Comparison of ENCODE assay signal across 31 mouse cellular contexts in genomic region chr11:108983409-108984064, GRCm38 (mm10).
DNase-seq lines count a peak whose midpoint lies in the region; ATAC-seq and TF ChIP-seq lines count a peak whose summit lies in the region.
"Had no signal": no experiment of that assay in that cellular context is flagged by ENCODE, and none has a peak within 500 bp of the region (broad histone marks: within the 10 kb centered on the region; RNA-seq: fewer than 3 reads in every experiment).

No protein-coding gene starts in this region.

- no peaks in the 10 kb centered on the region for H3K9me3 ChIP-seq in forebrain, postnatal 0 days (ENCODE audit: low read length)
- no peaks in the 10 kb centered on the region for H3K9me3 ChIP-seq in forebrain, embryonic 15.5 days
- H3K9me3 ChIP-seq: forebrain, embryonic 12.5 days; heart, embryonic 10.5 days; heart, embryonic 15.5 days; hindbrain, embryonic 12.5 days; midbrain, embryonic 13.5 days; neural tube, embryonic 15.5 days had no signal

- no peak overlapping the region for H3K27ac ChIP-seq in forebrain, postnatal 0 days (ENCODE audit: low read depth, low read length)
- H3K27ac ChIP-seq in forebrain, embryonic 15.5 days (replicated peaks) = no peak overlapping the region
- H3K27ac ChIP-seq in left cerebral cortex, adult 2 months = peak overlapping the region; percentile 38
- H3K27ac ChIP-seq: forebrain, embryonic 12.5 days; heart, embryonic 10.5 days; heart, embryonic 15.5 days; hindbrain, embryonic 12.5 days; kidney, postnatal 0 days; liver, embryonic 14.5 days; macrophage; midbrain, embryonic 13.5 days; neural tube, embryonic 15.5 days; stomach, postnatal 0 days had no signal

- H3K4me2 ChIP-seq in forebrain, postnatal 0 days (ENCODE audit: low read depth) = no peak overlapping the region
- H3K4me2 ChIP-seq in forebrain, embryonic 15.5 days (replicated peaks) = no peak overlapping the region
- H3K4me2 ChIP-seq: forebrain, embryonic 12.5 days; heart, embryonic 15.5 days; hindbrain, embryonic 12.5 days; midbrain, embryonic 13.5 days; neural tube, embryonic 15.5 days had no signal

- peak; percentile 27; the same call in 1 of the 2 replicates for ATAC-seq in forebrain, postnatal 0 days
- no peak for ATAC-seq in forebrain, embryonic 15.5 days (replicated peaks)
- ATAC-seq: intestine, embryonic 16.5 days; midbrain, embryonic 13.5 days; Patski had no signal

- H3K4me1 ChIP-seq in forebrain, postnatal 0 days (ENCODE audit: insufficient read depth) = no peaks in the 10 kb centered on the region
- 0 out of 2 replicates have a peak, but pooled peaks cover 2% of the 10 kb centered on the region for H3K4me1 ChIP-seq in forebrain, embryonic 15.5 days
- H3K4me1 ChIP-seq: midbrain, embryonic 13.5 days; neural tube, embryonic 15.5 days had no signal

- H3K27me3 ChIP-seq in forebrain, postnatal 0 days (ENCODE audit: insufficient read depth, low read length) = no peaks in the 10 kb centered on the region
- H3K27me3 ChIP-seq in forebrain, embryonic 15.5 days = no peaks in the 10 kb centered on the region
- H3K27me3 ChIP-seq: forebrain, embryonic 12.5 days; hindbrain, embryonic 12.5 days; midbrain, embryonic 13.5 days; neural tube, embryonic 15.5 days; Patski had no signal

- no peaks in the 10 kb centered on the region for H3K36me3 ChIP-seq in forebrain, postnatal 0 days (ENCODE audit: insufficient read depth)
- no peaks in the 10 kb centered on the region for H3K36me3 ChIP-seq in forebrain, embryonic 15.5 days
- H3K36me3 ChIP-seq: forebrain, embryonic 12.5 days; heart, embryonic 10.5 days; heart, embryonic 15.5 days; hindbrain, embryonic 12.5 days; midbrain, embryonic 13.5 days; neural tube, embryonic 15.5 days had no signal

- no peak for TF ChIP-seq CTCF in forebrain, postnatal 0 days (IDR thresholded peaks at IDR 0.05; ENCODE audit: low read depth)
- TF ChIP-seq CTCF in left cerebral cortex, adult 2 months (IDR thresholded peaks at IDR 0.05) = no peak

- H3K9ac ChIP-seq in forebrain, postnatal 0 days = no peak overlapping the region
- no peak overlapping the region for H3K9ac ChIP-seq in forebrain, embryonic 15.5 days (replicated peaks)
- H3K9ac ChIP-seq: forebrain, embryonic 12.5 days; heart, embryonic 15.5 days; hindbrain, embryonic 12.5 days; liver, embryonic 14.5 days; midbrain, embryonic 13.5 days; neural tube, embryonic 15.5 days had no signal

- intact Hi-C loops in left cerebral cortex, adult 2 months (cut with DNase I) = no loop called here
- intact Hi-C loops in left cerebral cortex, postnatal 10 days (cut with DNase I) = no loop called here

- H3K4me3 ChIP-seq in forebrain, postnatal 0 days (ENCODE audit: low read depth, low read length) = no peak overlapping the region
- H3K4me3 ChIP-seq in forebrain, embryonic 15.5 days = no peak overlapping the region
- no peak overlapping the region for H3K4me3 ChIP-seq in left cerebral cortex, adult 2 months
- H3K4me3 ChIP-seq: erythroblast, embryonic 14.5 days; forebrain, embryonic 12.5 days; heart, embryonic 10.5 days; heart, embryonic 15.5 days; hindbrain, embryonic 12.5 days; midbrain, embryonic 13.5 days; neural tube, embryonic 15.5 days had no signal

- WGBS in forebrain, postnatal 0 days = 65% methylated on average over 7 of the region's 7 CpGs
- 69% methylated on average over 7 of the region's 7 CpGs for WGBS in forebrain, embryonic 15.5 days

- peak; percentile 50 for DNase-seq in adrenal gland, adult 8-10 months
- DNase-seq in adrenal gland, postnatal 25 days = no peak
- DNase-seq in forebrain, postnatal 0 days = peak; percentile 48
- no peak for DNase-seq in left cerebral cortex, adult 2 months (ENCODE audit: extremely low spot score in 1 of 2, low spot score in 2 of 2)
- DNase-seq in left cerebral cortex, postnatal 10 days (ENCODE audit: extremely low spot score in 1 of 2, low spot score in 2 of 2) = no peak
- DNase-seq in urinary bladder, postnatal 25 days (ENCODE audit: low spot score) = no peak
- DNase-seq: cerebellum, adult 8-10 months; gastrocnemius, postnatal 25 days; heart, adult 11 months; kidney, adult 8-10 months; kidney, postnatal 4 days; liver; lung, adult 2 months; lung, postnatal 10 days; right cerebral cortex, postnatal 4 days; thymus, adult 18-20 months; thymus, postnatal 25 days had no signal

Comparison
In these comparisons a context has a peak if more than half of its experiments do, and no peak if none do; other contexts are left out.
1. DNase-seq: peak in adrenal gland, adult 8-10 months (single experiment) and forebrain, postnatal 0 days (single experiment); none in adrenal gland, postnatal 25 days (single experiment), left cerebral cortex, adult 2 months (0 of 2), left cerebral cortex, postnatal 10 days (0 of 2) and urinary bladder, postnatal 25 days (single experiment).